Mouse (Mus musculus) cortical plate, adult 2 months (tissue): ENCODE data around the gene Fam222a. TPM values are rescaled to one million over a fixed set of nuclear protein-coding genes. Genes with fewer than 3 reads are reported as not detected.
A peak's percentile ranks its signal among the peaks of the same experiment; 100 is the strongest.

Source experiments
- H3K27ac ChIP-seq: fragments of 200-500 bp; 2 replicates; pipeline ENCODE4 v1.5.1; 2012; ENCODE audit warnings: low read length, control low read depth, inconsistent platforms; ENCODE audit not compliant: insufficient read depth
- H3K4me1 ChIP-seq: fragments of 200-500 bp; 2 replicates; pipeline ENCODE4 v1.6.1; 2011; ENCODE audit warnings: low read length; ENCODE audit not compliant: control insufficient read depth, insufficient read depth
- H3K4me3 ChIP-seq: fragments of 200-500 bp; 2 replicates; pipeline ENCODE4 v1.5.1; 2011; ENCODE audit warnings: mild to moderate bottlenecking, low read length, control low read depth; ENCODE audit not compliant: insufficient read depth
- CTCF ChIP-seq: fragments of 200-500 bp; IDR thresholded peaks from 2 replicates; pipeline ENCODE4 v1.5.1; 2011; ENCODE audit warnings: mild to moderate bottlenecking, control low read depth, low read length; ENCODE audit not compliant: insufficient read depth; ENCODE audit errors: extremely low read depth
- POLR2A ChIP-seq: fragments of 200-500 bp; IDR thresholded peaks from 2 replicates; pipeline ENCODE4 v1.6.1; 2011; ENCODE audit warnings: mild to moderate bottlenecking, low read length, control low read depth; ENCODE audit not compliant: insufficient read depth; ENCODE audit errors: extremely low read depth
- polyA plus RNA-seq: library from polyadenylated mRNA; depleted of rRNA; stranded (reverse); fragments of >200 nt; gene quantifications from 2 replicates; pipeline ENCODE4 v1.2.3, GENCODE M21; 2012

The Fam222a gene
- polyA plus RNA-seq, 1 experiment: 7.3 TPM

GRCm38 (mm10) chr5:114543656-114544055, 24.2 kb upstream of the Fam222a start:
- no peak for TF ChIP-seq POLR2A
- no peak for TF ChIP-seq CTCF
- Histone ChIP-seq H3K4me3 (no peak overlapping the region), H3K4me1 (0 out of 2 replicates have a peak, but pooled peaks cover 2% of the 10 kb centered on the region), H3K27ac (no peak overlapping the region)

- Histone ChIP-seq H3K4me1 (0 out of 2 replicates have a peak, but pooled peaks cover 2% of the 10 kb centered on the region), H3K27ac (no peak overlapping the region), H3K4me3 (no peak overlapping the region)
- TF ChIP-seq CTCF (no peak), POLR2A (no peak)
Measured at GRCm38 (mm10) chr5:114544205-114544604, 23.6 kb upstream of the Fam222a start.

- H3K27ac ChIP-seq: no peak overlapping the region
Measured at GRCm38 (mm10) chr5:114545076-114545475, 22.7 kb upstream of the Fam222a start.

GRCm38 (mm10) chr5:114548976-114549375, 18.8 kb upstream of the Fam222a start:
- no peak overlapping the region for H3K4me3 ChIP-seq
- TF ChIP-seq CTCF (no peak), POLR2A (no peak)
- 0 out of 2 replicates have a peak, but pooled peaks cover 2% of the 10 kb centered on the region for H3K4me1 ChIP-seq
- no peak overlapping the region for H3K27ac ChIP-seq

More at GRCm38 (mm10) chr5:114545076-114545475, 22.7 kb upstream of the Fam222a start:
- TF ChIP-seq CTCF (no peak), POLR2A (no peak)
- no peak overlapping the region for H3K4me3 ChIP-seq
- 0 out of 2 replicates have a peak, but pooled peaks cover 2% of the 10 kb centered on the region for H3K4me1 ChIP-seq

GRCm38 (mm10) chr5:114549770-114550169, 18.0 kb upstream of the Fam222a start:
- Histone ChIP-seq H3K4me3 (no peak overlapping the region), H3K4me1 (0 out of 2 replicates have a peak, but pooled peaks cover 2% of the 10 kb centered on the region)

GRCm38 (mm10) chr5:114550431-114550830, 17.4 kb upstream of the Fam222a start:
- TF ChIP-seq POLR2A (no peak), CTCF (no peak)
- H3K4me3 ChIP-seq: no peak overlapping the region
- no peak overlapping the region for H3K27ac ChIP-seq
- H3K4me1 ChIP-seq: no peaks in the 10 kb centered on the region

More at GRCm38 (mm10) chr5:114549770-114550169, 18.0 kb upstream of the Fam222a start:
- H3K27ac ChIP-seq: no peak overlapping the region
- TF ChIP-seq CTCF: no peak
- no peak for TF ChIP-seq POLR2A

GRCm38 (mm10) chr5:114550886-114551492, 16.8 kb upstream of the Fam222a start:
- H3K4me1 ChIP-seq: no peaks in the 10 kb centered on the region
- TF ChIP-seq CTCF (no peak), POLR2A (no peak)
- no peak overlapping the region for H3K4me3 ChIP-seq
- no peak overlapping the region for H3K27ac ChIP-seq

GRCm38 (mm10) chr5:114552507-114553208, 15.2 kb upstream of the Fam222a start:
- TF ChIP-seq CTCF (no peak), POLR2A (no peak)

GRCm38 (mm10) chr5:114553706-114554105, 14.1 kb upstream of the Fam222a start:
- TF ChIP-seq POLR2A (no peak), CTCF (no peak)
- H3K27ac ChIP-seq: no peak overlapping the region
- H3K4me1 ChIP-seq: no peaks in the 10 kb centered on the region
- H3K4me3 ChIP-seq: no peak overlapping the region

More at GRCm38 (mm10) chr5:114552507-114553208, 15.2 kb upstream of the Fam222a start:
- Histone ChIP-seq H3K4me1 (no peaks in the 10 kb centered on the region), H3K27ac (0 out of 2 replicates have a peak overlapping the region, but pooled peaks have one; percentile 25), H3K4me3 (no peak overlapping the region)
